Mouse (Mus musculus) 3T3-L1 (cell line): ENCODE measurements at regions not wholly inside any gene's neighbourhood (a gene's known extent, or its start where the extent isn't known, plus 50 kb on each side); places are given as distances from the start of the nearest gene placed in this dataset.

Experiments used
- DNase-seq: peaks from one replicate; pipeline ENCODE4 v3.0.0-alpha.2; 2015; ENCODE audit warnings: low read depth, low spot score

DNA sequence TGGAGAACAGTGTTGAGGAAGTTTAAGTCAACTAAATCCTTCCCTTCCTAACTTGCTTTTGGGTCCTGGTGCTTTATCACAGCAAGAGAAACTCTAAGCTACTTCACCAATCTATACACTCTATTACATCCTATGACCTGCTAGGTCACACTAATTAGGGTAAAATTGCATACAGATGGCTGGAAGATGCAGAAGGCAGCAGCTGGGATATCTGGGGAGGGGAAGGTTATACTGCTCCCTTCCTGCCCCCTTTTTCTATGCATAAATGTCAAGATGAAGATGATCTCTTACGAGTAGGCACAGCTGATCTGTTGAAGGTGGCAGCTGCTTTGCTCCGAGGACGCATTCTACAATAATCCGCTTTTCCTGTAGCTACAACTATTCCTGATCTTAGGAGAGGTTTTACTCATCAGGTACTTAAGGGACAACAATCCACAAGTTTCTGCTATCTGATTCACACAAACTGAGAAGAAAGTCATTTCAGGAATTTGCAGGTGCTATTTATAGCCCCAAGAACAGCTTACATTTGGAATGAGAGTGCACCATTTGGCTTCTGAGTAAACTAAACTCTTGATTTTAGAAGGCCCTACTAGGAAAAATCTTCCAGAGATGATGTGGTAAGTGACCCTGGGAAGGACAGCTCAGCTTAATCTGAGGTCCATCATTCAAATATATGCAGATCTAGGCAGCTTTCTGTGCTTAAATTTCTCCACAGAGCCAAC lies 146.3 kb upstream of the Krr1 start:
- DNase-seq = peak; percentile 19

GRCm38 (mm10) chr10:111827246-111827645 lies 145.2 kb upstream of the Krr1 start:
- no peak for DNase-seq

- DNase-seq = no peak
These were observed 144.5 kb upstream of the Krr1 start for GRCm38 (mm10) chr10:111827930-111828329.

DNA sequence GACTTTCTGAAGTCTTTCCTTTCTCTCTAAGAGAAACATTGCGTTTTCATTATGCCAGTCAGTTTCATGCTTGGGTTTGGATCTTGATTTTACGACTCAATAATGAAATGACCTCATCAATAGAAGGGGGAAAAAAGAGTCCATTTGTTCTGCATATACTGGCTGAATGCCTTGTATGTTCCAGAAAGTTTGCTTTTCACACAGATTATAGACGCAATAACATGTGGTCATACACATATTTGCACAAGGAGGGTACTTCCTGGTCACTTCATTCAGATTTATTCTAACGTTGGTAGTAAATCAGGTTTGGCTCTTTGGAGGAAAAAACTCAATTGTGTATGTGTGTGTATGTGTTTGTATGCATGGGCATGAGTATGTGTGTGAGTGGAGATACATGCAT lies 143.9 kb upstream of the Krr1 start:
- DNase-seq = no peak

DNA sequence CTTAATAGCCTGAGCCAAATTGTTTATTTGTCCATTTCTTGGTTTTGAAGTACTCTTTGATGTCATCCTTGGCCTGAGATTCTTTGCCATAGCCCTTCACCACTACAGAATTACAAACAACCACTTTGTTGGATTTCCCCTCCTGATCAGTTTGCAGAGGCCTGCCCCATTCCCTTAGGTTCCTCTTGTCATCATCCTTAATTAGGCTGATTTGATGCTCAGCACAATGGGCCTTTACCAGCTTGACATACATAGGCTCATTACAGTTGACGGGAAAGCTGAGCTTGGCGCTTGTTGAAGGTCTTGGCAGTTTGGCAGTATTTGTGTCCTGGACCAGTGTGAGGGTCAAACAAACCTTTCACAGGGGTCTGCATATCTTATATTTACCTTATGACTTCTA lies 143.2 kb upstream of the Krr1 start:
- DNase-seq = no peak

DNA sequence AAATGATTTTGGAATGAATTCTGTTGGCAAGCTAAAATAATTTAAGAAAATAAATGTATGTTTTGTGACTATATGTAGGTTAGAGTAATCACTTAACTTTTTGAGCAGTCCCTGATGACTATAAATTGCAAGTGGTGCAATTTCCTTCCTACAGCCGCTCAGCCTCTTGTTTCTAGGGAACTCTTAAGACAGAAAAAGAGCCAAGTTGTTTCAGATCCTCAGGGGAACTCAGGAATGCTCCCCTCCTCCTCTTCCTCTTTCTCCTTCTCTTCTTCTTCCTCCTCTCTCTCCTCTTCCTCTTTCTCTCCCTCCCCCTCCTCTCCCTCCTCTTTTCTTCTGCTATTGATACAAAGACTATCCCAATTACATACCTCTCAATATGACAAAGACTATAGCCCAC lies 141.4 kb upstream of the Krr1 start:
- DNase-seq = no peak

DNA sequence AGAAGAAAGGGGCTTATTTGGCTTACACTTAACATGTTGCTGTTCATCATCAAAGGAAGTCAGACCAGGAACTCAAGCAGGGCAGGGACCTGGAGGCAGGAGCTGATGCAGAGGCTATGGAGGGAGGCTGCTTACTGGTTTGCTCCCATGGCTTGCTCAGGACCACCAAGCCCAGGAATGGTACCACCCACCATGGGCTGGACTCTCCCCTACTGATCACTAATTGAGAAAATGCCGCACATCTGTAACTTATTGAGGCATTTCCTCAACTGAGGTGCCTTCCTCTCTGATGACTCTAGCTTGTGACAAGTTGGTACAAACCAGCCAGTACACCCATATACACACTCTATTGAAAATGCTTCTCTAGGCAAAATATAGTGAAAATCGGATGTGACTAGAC lies 138.9 kb upstream of the Krr1 start:
- no peak for DNase-seq

- DNase-seq = no peak
These were observed 138.2 kb upstream of the Krr1 start for GRCm38 (mm10) chr10:111834280-111834679.

GRCm38 (mm10) chr10:111834925-111835823 lies 137.3 kb upstream of the Krr1 start:
- DNase-seq = no peak

- no peak for DNase-seq
These were observed 136.3 kb upstream of the Krr1 start for GRCm38 (mm10) chr10:111836191-111836590.

- no peak for DNase-seq
These were observed 135.7 kb upstream of the Krr1 start for GRCm38 (mm10) chr10:111836802-111837201.

GRCm38 (mm10) chr10:111842321-111842775 lies 130.1 kb upstream of the Krr1 start:
- DNase-seq = no peak

- peak; percentile 67 for DNase-seq
These were observed 129.6 kb upstream of the Krr1 start for GRCm38 (mm10) chr10:111842896-111843295.

- DNase-seq = peak; percentile 8
These were observed 129.2 kb upstream of the Krr1 start for GRCm38 (mm10) chr10:111843301-111843700.

GRCm38 (mm10) chr10:111844144-111844543 lies 128.3 kb upstream of the Krr1 start:
- DNase-seq = no peak

GRCm38 (mm10) chr10:111845946-111846345 lies 126.5 kb upstream of the Krr1 start:
- DNase-seq = no peak

- DNase-seq = no peak
These were observed 118.2 kb upstream of the Krr1 start for GRCm38 (mm10) chr10:111854254-111854653.

GRCm38 (mm10) chr10:111855496-111855895 lies 117.0 kb upstream of the Krr1 start:
- no peak for DNase-seq

GRCm38 (mm10) chr10:111858403-111858802 lies 114.1 kb upstream of the Krr1 start:
- no peak for DNase-seq

GRCm38 (mm10) chr10:111865286-111865830 lies 107.1 kb upstream of the Krr1 start:
- DNase-seq = peak; percentile 12

DNA sequence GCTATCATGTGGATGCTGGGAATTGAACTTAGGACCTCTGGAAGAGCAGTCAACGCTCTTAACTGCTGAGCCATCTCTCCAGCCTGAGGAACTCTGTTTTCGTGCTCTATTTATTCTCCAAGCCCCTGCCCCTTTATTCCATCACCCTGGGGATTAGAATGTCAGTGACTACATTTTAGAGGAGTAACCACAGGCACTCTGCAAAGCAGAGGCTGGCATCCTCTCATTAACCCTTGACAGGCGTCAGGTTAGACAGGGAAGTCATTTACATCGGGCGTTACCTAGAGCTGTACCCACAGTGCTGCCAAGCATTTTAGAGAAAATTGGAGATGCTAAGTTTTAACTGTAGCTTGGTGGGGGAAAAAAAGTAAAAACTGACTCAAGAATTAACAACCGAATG lies 105.4 kb upstream of the Krr1 start:
- no peak for DNase-seq

GRCm38 (mm10) chr10:111867538-111867937 lies 104.9 kb upstream of the Krr1 start:
- no peak for DNase-seq
